Mouse (Mus musculus): ENCODE data around the gene Zfp398.

Gene Zfp398

GRCm38 (mm10) chr6:47878133-47878514, 42.7 kb downstream of the Zfp398 start:
- in situ Hi-C loops (cut with MboI; ENCODE audit: low pct_unique_long_range_greater_than_20kb in 1 of 2, low sequenced_read_pairs in 2 of 2, unreplicated experiment in 1 of 2) = no loop called here

GRCm38 (mm10) chr6:47878593-47878992, 43.1 kb downstream of the Zfp398 start:
- in situ Hi-C loops (cut with MboI; ENCODE audit: low pct_unique_long_range_greater_than_20kb in 1 of 2, low sequenced_read_pairs in 2 of 2, unreplicated experiment in 1 of 2) = no loop called here

GRCm38 (mm10) chr6:47879049-47879716, 43.7 kb downstream of the Zfp398 start:
- in situ Hi-C loops (cut with MboI; ENCODE audit: low pct_unique_long_range_greater_than_20kb in 1 of 2, low sequenced_read_pairs in 2 of 2, unreplicated experiment in 1 of 2) = no loop called here

GRCm38 (mm10) chr6:47880166-47880565, 44.7 kb downstream of the Zfp398 start:
- in situ Hi-C loops (cut with MboI; ENCODE audit: low pct_unique_long_range_greater_than_20kb in 1 of 2, low sequenced_read_pairs in 2 of 2, unreplicated experiment in 1 of 2) = no loop called here

GRCm38 (mm10) chr6:47888812-47889383, 53.4 kb downstream of the Zfp398 start:
- in situ Hi-C loops (cut with MboI; ENCODE audit: low pct_unique_long_range_greater_than_20kb in 1 of 2, low sequenced_read_pairs in 2 of 2, unreplicated experiment in 1 of 2) = no loop called here

GRCm38 (mm10) chr6:47899416-47899815, 64.0 kb downstream of the Zfp398 start:
- in situ Hi-C loops (cut with MboI; ENCODE audit: low pct_unique_long_range_greater_than_20kb in 1 of 2, low sequenced_read_pairs in 2 of 2, unreplicated experiment in 1 of 2) = no loop called here

GRCm38 (mm10) chr6:47903587-47903986, 68.1 kb downstream of the Zfp398 start:
- in situ Hi-C loops (cut with MboI; ENCODE audit: low pct_unique_long_range_greater_than_20kb in 1 of 2, low sequenced_read_pairs in 2 of 2, unreplicated experiment in 1 of 2) = no loop called here

GRCm38 (mm10) chr6:47904361-47904760, 68.9 kb downstream of the Zfp398 start:
- in situ Hi-C loops (cut with MboI; ENCODE audit: low pct_unique_long_range_greater_than_20kb in 1 of 2, low sequenced_read_pairs in 2 of 2, unreplicated experiment in 1 of 2) = no loop called here

- in situ Hi-C loops (cut with MboI; ENCODE audit: low pct_unique_long_range_greater_than_20kb in 1 of 2, low sequenced_read_pairs in 2 of 2, unreplicated experiment in 1 of 2) = no loop called here
These were observed 69.6 kb downstream of the Zfp398 start for GRCm38 (mm10) chr6:47904917-47905695.

- in situ Hi-C loops (cut with MboI; ENCODE audit: low pct_unique_long_range_greater_than_20kb in 1 of 2, low sequenced_read_pairs in 2 of 2, unreplicated experiment in 1 of 2) = no loop called here
These were observed 70.9 kb downstream of the Zfp398 start for GRCm38 (mm10) chr6:47906326-47906725.

- in situ Hi-C loops (cut with MboI; ENCODE audit: low pct_unique_long_range_greater_than_20kb in 1 of 2, low sequenced_read_pairs in 2 of 2, unreplicated experiment in 1 of 2) = no loop called here
These were observed 73.5 kb downstream of the Zfp398 start for GRCm38 (mm10) chr6:47909007-47909406.

GRCm38 (mm10) chr6:47911650-47912049, 76.2 kb downstream of the Zfp398 start:
- in situ Hi-C loops (cut with MboI; ENCODE audit: low pct_unique_long_range_greater_than_20kb in 1 of 2, low sequenced_read_pairs in 2 of 2, unreplicated experiment in 1 of 2) = no loop called here

- in situ Hi-C loops (cut with MboI; ENCODE audit: low pct_unique_long_range_greater_than_20kb in 1 of 2, low sequenced_read_pairs in 2 of 2, unreplicated experiment in 1 of 2) = no loop called here
These were observed 77.5 kb downstream of the Zfp398 start for GRCm38 (mm10) chr6:47912991-47913390.

- in situ Hi-C loops (cut with MboI; ENCODE audit: low pct_unique_long_range_greater_than_20kb in 1 of 2, low sequenced_read_pairs in 2 of 2, unreplicated experiment in 1 of 2) = no loop called here
These were observed 81.6 kb downstream of the Zfp398 start for GRCm38 (mm10) chr6:47917051-47917450.

GRCm38 (mm10) chr6:47918768-47919274, 83.4 kb downstream of the Zfp398 start:
- in situ Hi-C loops (cut with MboI; ENCODE audit: low pct_unique_long_range_greater_than_20kb in 1 of 2, low sequenced_read_pairs in 2 of 2, unreplicated experiment in 1 of 2) = no loop called here

- in situ Hi-C loops (cut with MboI; ENCODE audit: low pct_unique_long_range_greater_than_20kb in 1 of 2, low sequenced_read_pairs in 2 of 2, unreplicated experiment in 1 of 2) = no loop called here
These were observed 84.4 kb downstream of the Zfp398 start for GRCm38 (mm10) chr6:47919646-47920446.

GRCm38 (mm10) chr6:47920447-47921340, 85.2 kb downstream of the Zfp398 start, which contains the start of gene Zfp212:
Gene Zfp212 (plus strand): TSS chr6:47920476.
- in situ Hi-C loops (cut with MboI; ENCODE audit: low pct_unique_long_range_greater_than_20kb in 1 of 2, low sequenced_read_pairs in 2 of 2, unreplicated experiment in 1 of 2) = no loop called here
